Comparison of ENCODE assay signal across 10 mouse cellular contexts in the genomic region with DNA sequence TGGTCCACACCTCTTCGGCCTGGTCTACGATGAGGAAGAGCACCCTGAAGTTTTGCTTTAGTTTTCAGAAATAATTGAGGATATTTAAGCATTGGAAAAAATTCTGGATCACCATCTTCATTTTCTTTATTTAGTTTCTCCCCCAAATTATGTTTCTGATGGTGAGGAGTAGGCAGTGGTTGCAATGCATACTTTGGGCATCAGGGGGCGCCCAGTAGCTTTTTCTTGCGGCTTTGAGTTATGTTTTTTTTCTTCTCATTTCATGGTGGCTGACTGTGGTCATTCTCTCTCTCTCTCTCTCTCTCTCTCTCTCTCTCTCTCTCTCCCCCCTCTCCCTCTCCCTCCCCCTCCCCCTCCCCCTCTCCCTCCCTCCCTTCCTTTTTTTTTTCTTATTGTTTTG. TPM values are rescaled to one million over a fixed set of nuclear protein-coding genes. Genes with fewer than 3 reads are reported as not detected.
DNase-seq lines count a peak whose midpoint lies in the region; ATAC-seq and TF ChIP-seq lines count a peak whose summit lies in the region.
"Had no signal": no experiment of that assay in that cellular context is flagged by ENCODE, and none has a peak within 500 bp of the region (broad histone marks: within the 10 kb centered on the region; RNA-seq: fewer than 3 reads in every experiment).

No protein-coding gene starts in this region.

- no peaks in the 10 kb centered on the region for H3K36me3 ChIP-seq in liver, embryonic 11.5 days (ENCODE audit: control insufficient read depth, insufficient read depth, low read length)
- H3K36me3 ChIP-seq in liver, postnatal 0 days (replicated peaks; ENCODE audit: insufficient read depth, low read length), result no peaks in the 10 kb centered on the region
- no peaks in the 10 kb centered on the region for H3K36me3 ChIP-seq in spleen, adult 2 months (ENCODE audit: control insufficient read depth, insufficient read depth, low read length)

- H3K4me2 ChIP-seq in liver, embryonic 11.5 days, result no peak overlapping the region
- H3K4me2 ChIP-seq in liver, postnatal 0 days (ENCODE audit: low read depth, low read length), result no peak overlapping the region

- H3K9me3 ChIP-seq in liver, embryonic 11.5 days (ENCODE audit: control insufficient read depth, low read length), result no peaks in the 10 kb centered on the region
- H3K9me3 ChIP-seq in liver, postnatal 0 days (ENCODE audit: low read length), result no peaks in the 10 kb centered on the region

- H3K4me3 ChIP-seq in cerebellum, adult 2 months (replicated peaks; ENCODE audit: insufficient read depth, low read depth, low read length), result no peak overlapping the region
- H3K4me3 ChIP-seq in liver, embryonic 11.5 days (ENCODE audit: low read depth, low read length), result no peak overlapping the region
- H3K4me3 ChIP-seq in liver, postnatal 0 days (ENCODE audit: low read depth, low read length), result no peak overlapping the region
- H3K4me3 ChIP-seq in spleen, adult 2 months (ENCODE audit: extremely low read depth, insufficient read depth, insufficient read length), result no peak overlapping the region

- no peak for ATAC-seq in cerebellum, adult (ENCODE audit: insufficient number of reproducible peaks, low FRiP score, low TSS enrichment)
- no peak for ATAC-seq in liver, embryonic 11.5 days (replicated peaks; ENCODE audit: low FRiP score)
- ATAC-seq in liver, postnatal 0 days, result no peak

- no peak overlapping the region for H3K27ac ChIP-seq in cerebellum, adult 2 months (ENCODE audit: insufficient read depth, low read length)
- no peak overlapping the region for H3K27ac ChIP-seq in liver, embryonic 11.5 days (ENCODE audit: low read depth, low read length)
- no peak overlapping the region for H3K27ac ChIP-seq in liver, postnatal 0 days (ENCODE audit: low read depth)
- H3K27ac ChIP-seq in spleen, adult 2 months (ENCODE audit: insufficient read depth, low read length), result no peak overlapping the region
- H3K27ac ChIP-seq: macrophage had no signal

- no peaks in the 10 kb centered on the region for H3K4me1 ChIP-seq in cerebellum, adult 2 months (ENCODE audit: control insufficient read depth, insufficient read depth, low read length)
- no peaks in the 10 kb centered on the region for H3K4me1 ChIP-seq in liver, embryonic 11.5 days (replicated peaks; ENCODE audit: control insufficient read depth, insufficient read depth, low read length)
- no peaks in the 10 kb centered on the region for H3K4me1 ChIP-seq in liver, postnatal 0 days (ENCODE audit: insufficient read depth)
- H3K4me1 ChIP-seq in spleen, adult 2 months (ENCODE audit: control insufficient read depth, insufficient read depth, insufficient read length), result no peaks in the 10 kb centered on the region

- H3K27me3 ChIP-seq in cerebellum, adult 2 months (ENCODE audit: control insufficient read depth, insufficient read depth, low read length), result no peaks in the 10 kb centered on the region
- no peaks in the 10 kb centered on the region for H3K27me3 ChIP-seq in liver, embryonic 11.5 days (replicated peaks; ENCODE audit: control insufficient read depth, insufficient read depth, low read length)
- no peaks in the 10 kb centered on the region for H3K27me3 ChIP-seq in liver, postnatal 0 days (ENCODE audit: insufficient read depth, low read length)
- no peaks in the 10 kb centered on the region for H3K27me3 ChIP-seq in spleen, adult 2 months (ENCODE audit: control insufficient read depth, insufficient read depth, low read length)

- TF ChIP-seq CTCF in cerebellum, adult 2 months (IDR thresholded peaks at IDR 0.05; ENCODE audit: borderline replicate concordance, insufficient read depth, low read depth, low read length), result peak; percentile 53; the same call in 1 of the 2 replicates
- peak; percentile 66 for TF ChIP-seq CTCF in liver, postnatal 0 days (IDR thresholded peaks at IDR 0.05; ENCODE audit: low read depth)
- TF ChIP-seq CTCF in spleen, adult 2 months (IDR thresholded peaks at IDR 0.05; ENCODE audit: extremely low read depth, insufficient read depth, insufficient read length, insufficient replicate concordance), result peak; percentile 52; the same call in 1 of the 2 replicates

- TF ChIP-seq POLR2A in cerebellum, adult 2 months (IDR thresholded peaks at IDR 0.05; ENCODE audit: borderline replicate concordance, insufficient read depth, low read length), result no peak
- TF ChIP-seq POLR2A in spleen, adult 2 months (IDR thresholded peaks at IDR 0.05; ENCODE audit: low read depth, low read length), result no peak

- 32% methylated on average over 4 of the region's 4 CpGs for WGBS in cerebellum, adult 2 months
- 31% methylated on average over 4 of the region's 4 CpGs for WGBS in liver, embryonic 11.5 days
- 31% methylated on average over 4 of the region's 4 CpGs for WGBS in liver, postnatal 0 days (ENCODE audit: insufficient replicate concordance)
- WGBS in spleen, adult 2 months, result 30% methylated on average over 4 of the region's 4 CpGs

- H3K9ac ChIP-seq in liver, embryonic 11.5 days (ENCODE audit: low read depth, low read length), result no peak overlapping the region
- no peak overlapping the region for H3K9ac ChIP-seq in liver, postnatal 0 days (replicated peaks)

- no peak for TF ChIP-seq EP300 in liver, postnatal 0 days (IDR thresholded peaks at IDR 0.05; ENCODE audit: low read depth)

- DNase-seq in cerebellum, adult 2 months, result peak in 1 of 2 experiments; percentile 55
- DNase-seq in liver, result peak; percentile 52
- DNase-seq in liver, embryonic 11.5 days (ENCODE audit: low spot score), result no peak
- peak; percentile 47 for DNase-seq in adrenal gland, adult 2 months
- DNase-seq in gastrocnemius, postnatal 10 days, result peak; percentile 72
- DNase-seq in liver, postnatal 0 days, result peak; percentile 66
- peak in 1 of 2 experiments; percentile 67 for DNase-seq in spleen, adult 2 months (ENCODE audit: low read depth in 1 of 2, low spot score in 2 of 2)

RNA-seq across cellular contexts. Expression of gene 2410004P03Rik, which starts 6.9 kb away (rescaled TPM):
- 0.90 and 1.1 TPM in 2 replicates for polyA plus RNA-seq in cerebellum, adult 2 months (2012; rRNA removed)
- polyA plus RNA-seq in liver, embryonic 11.5 days (2014; fragmentation: Nextera tagmentation; extraction: Ambion mirVana), result 0.11 and 0.40 TPM in 2 replicates
- not detected for total RNA-seq in adrenal gland, adult 2 months (2021)
- not detected in 2 replicates for polyA plus RNA-seq in adrenal gland, adult 2 months (2012; rRNA removed)
- total RNA-seq in gastrocnemius, postnatal 10 days (2021), result not detected
- polyA plus RNA-seq in liver, postnatal 0 days (2015; fragmentation: Nextera tagmentation; extraction: Ambion mirVana), result 0.06 TPM in 1 of 2 replicates, not detected in the other
- 0.07 and 0.32 TPM in 2 replicates for polyA plus RNA-seq in spleen, adult 2 months (2012; rRNA removed)
- total RNA-seq: gastrocnemius, adult 8-10 months had no signal

RNA-seq across cellular contexts. Expression of gene Pqlc3, which starts 18.3 kb away (rescaled TPM):
- 0.62 and 1.4 TPM in 2 replicates for polyA plus RNA-seq in cerebellum, adult 2 months (2012; rRNA removed)
- polyA plus RNA-seq in liver, embryonic 11.5 days (2014; fragmentation: Nextera tagmentation; extraction: Ambion mirVana), result 4.6 and 5.1 TPM in 2 replicates
- 10 to 100 TPM in 1 of 2 experiments, 1 to 10 TPM in 1; 9.4 to 15.0 TPM for total RNA-seq in adrenal gland, adult 2 months (2021)
- polyA plus RNA-seq in adrenal gland, adult 2 months (2012; rRNA removed), result 63.1 and 84.9 TPM in 2 replicates
- 1 to 10 TPM; 1.8 to 2.4 TPM for total RNA-seq in gastrocnemius, postnatal 10 days (2021)
- 6.5 and 6.7 TPM in 2 replicates for polyA plus RNA-seq in liver, postnatal 0 days (2015; fragmentation: Nextera tagmentation; extraction: Ambion mirVana)
- polyA plus RNA-seq in spleen, adult 2 months (2012; rRNA removed), result 42.5 and 86.2 TPM in 2 replicates
